Mouse (Mus musculus): Measurements from ENCODE around the gene Ankle1. TPM values are rescaled to one million over a fixed set of nuclear protein-coding genes. Genes with fewer than 3 reads are reported as not detected.
A peak's percentile ranks its signal among the peaks of the same experiment; 100 is the strongest.
"Not testable (repeated sequence)": the region's sequence is repeated elsewhere in the genome, so short reads cannot be mapped to it uniquely, and the experiment has no call there.

The Ankle1 gene
- total RNA-seq, 2 experiments from 2014 or later, result 0.29 TPM; not detected in 1

- intact Hi-C loops (cut with DNase I), result no loop called here
- DNase-seq (ENCODE audit: low spot score in 2 of 2), result no peak
Observed at GRCm38 (mm10) chr8:71404951-71405351, 859 bp upstream of the Ankle1 start.

- intact Hi-C loops (cut with DNase I), result no loop called here
- no peak for DNase-seq (ENCODE audit: low spot score in 2 of 2)
Observed at GRCm38 (mm10) chr8:71406099-71407015, 547 bp downstream of the Ankle1 start.

DNA sequence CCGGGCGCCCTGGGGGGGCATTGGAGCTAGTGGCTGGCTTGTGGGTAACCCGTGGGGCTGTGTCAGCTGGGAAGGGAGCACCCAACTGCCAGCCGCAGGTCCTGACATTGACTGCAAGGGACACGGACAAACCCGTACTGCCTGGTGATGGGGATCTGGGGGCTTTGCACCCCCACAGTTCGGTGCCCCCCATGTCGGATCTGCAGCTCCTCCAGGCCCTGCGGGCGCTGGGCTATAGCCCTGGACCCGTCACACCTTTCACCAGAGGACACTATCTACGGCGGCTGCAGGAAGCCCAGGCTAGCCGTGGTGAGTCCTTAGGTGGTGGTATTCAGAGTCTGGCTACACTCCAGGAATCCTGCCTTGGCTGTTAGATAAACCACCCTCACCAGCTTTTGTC, 1.6 kb downstream of the Ankle1 start:
- DNase-seq (ENCODE audit: low spot score in 2 of 2), result no peak
- intact Hi-C loops (cut with DNase I), result no loop called here

DNA sequence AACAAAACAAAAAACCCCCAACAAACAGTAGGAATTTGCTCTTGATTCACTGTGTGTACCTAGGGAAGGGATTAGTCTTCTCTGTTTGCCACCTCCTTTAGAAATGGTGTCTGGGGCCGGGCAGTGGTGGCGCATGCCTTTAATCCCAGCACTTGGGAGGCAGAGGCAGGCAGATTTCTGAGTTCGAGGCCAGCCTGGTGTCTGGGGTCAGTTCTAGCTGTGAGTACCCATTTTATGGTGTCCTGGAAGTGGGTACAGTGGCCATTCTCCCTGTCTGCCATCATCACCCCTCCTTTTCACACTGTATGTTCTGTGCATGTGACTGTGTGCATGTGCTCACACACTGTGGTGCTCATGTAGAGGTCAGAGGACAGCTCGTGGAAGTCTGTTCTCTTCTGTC, 2.4 kb downstream of the Ankle1 start:
- intact Hi-C loops (cut with DNase I), result no loop called here
- DNase-seq (ENCODE audit: low spot score in 2 of 2), result no peak

GRCm38 (mm10) chr8:71411535-71412273, 5.9 kb downstream of the Ankle1 start:
- intact Hi-C loops (cut with DNase I), result no loop called here
- no peak for DNase-seq (ENCODE audit: low spot score in 2 of 2)

- no peak for DNase-seq (ENCODE audit: low spot score in 2 of 2)
- intact Hi-C loops (cut with DNase I), result no loop called here
Observed at GRCm38 (mm10) chr8:71422121-71422520, 16.3 kb downstream of the Ankle1 start.

DNA sequence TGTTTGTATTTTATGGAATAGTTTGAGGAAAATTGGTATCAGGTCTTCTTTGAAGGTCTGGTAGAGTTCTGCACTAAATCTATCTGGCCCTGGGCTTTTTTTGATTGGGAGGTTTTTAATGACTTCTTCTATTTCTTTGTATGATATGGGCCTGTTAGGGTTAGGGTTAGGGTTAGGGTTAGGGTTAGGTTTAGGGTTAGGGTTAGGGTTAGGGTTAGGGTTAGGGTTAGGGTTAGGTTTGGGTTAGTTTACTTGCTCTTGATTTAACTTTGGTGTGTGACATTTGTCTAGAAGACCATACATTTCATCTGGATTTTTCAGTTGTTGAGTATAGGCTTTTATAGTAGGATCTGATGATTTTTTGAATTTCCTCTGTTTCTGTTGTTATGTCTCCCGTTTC, 27.1 kb downstream of the Ankle1 start:
- intact Hi-C loops (cut with DNase I); DNase-seq (ENCODE audit: low spot score in 2 of 2): not testable (repeated sequence)

GRCm38 (mm10) chr8:71437041-71437440, 31.2 kb downstream of the Ankle1 start:
- intact Hi-C loops (cut with DNase I), result no loop called here
- DNase-seq (ENCODE audit: low spot score in 2 of 2), result no peak

GRCm38 (mm10) chr8:71441404-71441803, 35.6 kb downstream of the Ankle1 start:
- DNase-seq (ENCODE audit: low spot score in 2 of 2), result no peak
- intact Hi-C loops (cut with DNase I), result loop anchor here (2.0 kb wide), 1 partner anchor 79 kb away; no protein-coding TSS in a partner anchor

GRCm38 (mm10) chr8:71445096-71445495, 39.3 kb downstream of the Ankle1 start:
- intact Hi-C loops (cut with DNase I), result no loop called here
- no peak for DNase-seq (ENCODE audit: low spot score in 2 of 2)

DNA sequence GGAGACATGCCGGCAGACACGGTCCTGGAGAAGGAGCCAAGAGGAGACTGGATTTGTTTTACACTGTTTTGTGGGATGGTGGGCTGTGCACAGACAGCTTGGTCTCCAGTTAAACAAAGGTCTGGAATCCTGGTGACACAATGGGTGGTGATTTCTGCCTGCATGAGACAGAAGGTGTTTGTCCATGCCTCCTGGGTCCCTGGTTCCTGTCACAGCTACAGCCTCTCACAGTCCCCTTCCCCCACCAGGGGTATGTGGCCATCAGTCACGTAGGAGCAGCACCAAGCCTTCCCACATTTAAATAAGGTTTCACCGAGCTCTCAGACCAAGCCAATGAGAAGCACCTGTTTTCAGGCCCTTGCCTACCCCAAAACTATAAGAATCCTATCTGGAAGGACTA, 45.5 kb downstream of the Ankle1 start:
- intact Hi-C loops (cut with DNase I), result no loop called here
- DNase-seq (ENCODE audit: low spot score in 2 of 2), result peak in 1 of 2 experiments; percentile 0

- DNase-seq (ENCODE audit: low spot score in 2 of 2), result no peak
- intact Hi-C loops (cut with DNase I), result no loop called here
Observed at GRCm38 (mm10) chr8:71451777-71452176, 46.0 kb downstream of the Ankle1 start.

GRCm38 (mm10) chr8:71452669-71453068, 46.9 kb downstream of the Ankle1 start:
- intact Hi-C loops (cut with DNase I), result no loop called here
- peak in 1 of 2 experiments; percentile 1 for DNase-seq (ENCODE audit: low spot score in 2 of 2)

GRCm38 (mm10) chr8:71454668-71455067, 48.9 kb downstream of the Ankle1 start:
- peak in 1 of 2 experiments; percentile 1 for DNase-seq (ENCODE audit: low spot score in 2 of 2)
- intact Hi-C loops (cut with DNase I), result no loop called here

GRCm38 (mm10) chr8:71456906-71457305, 51.1 kb downstream of the Ankle1 start:
- intact Hi-C loops (cut with DNase I), result no loop called here
- peak in 1 of 2 experiments; percentile 2 for DNase-seq (ENCODE audit: low spot score in 2 of 2)

DNA sequence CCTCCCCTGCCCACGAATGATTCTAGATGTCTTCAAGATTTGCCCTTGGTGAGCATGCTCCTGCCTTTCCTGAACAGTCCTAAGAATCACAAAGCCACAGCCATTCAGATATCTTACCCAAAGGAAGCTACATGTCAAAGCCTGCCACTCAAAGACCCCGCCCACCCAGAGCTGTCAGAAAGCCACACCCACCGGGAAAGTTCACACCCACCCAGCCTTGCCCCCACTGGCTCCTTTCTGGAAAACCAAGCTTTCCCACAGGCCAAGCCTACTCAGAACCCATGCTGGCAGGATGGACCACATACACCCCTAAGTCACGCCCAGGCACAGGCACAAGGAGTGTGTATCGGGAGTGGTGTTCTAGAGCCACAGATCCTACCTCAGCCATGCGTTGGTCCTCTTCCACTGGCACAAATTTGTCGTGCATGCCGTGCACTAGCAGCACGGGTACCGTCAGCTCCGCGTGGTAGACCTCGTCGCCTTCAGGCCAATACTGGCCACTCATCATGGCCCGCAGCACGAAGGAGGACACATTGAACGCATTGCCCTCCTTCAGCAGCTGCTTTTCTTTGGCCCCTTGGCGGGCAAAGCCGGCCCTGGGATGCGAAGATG, 52.0 kb downstream of the Ankle1 start:
- intact Hi-C loops (cut with DNase I), result no loop called here
- peak in 1 of 2 experiments; percentile 4 for DNase-seq (ENCODE audit: low spot score in 2 of 2)
